Mouse (Mus musculus): ENCODE results near the gene Lifr. TPM values are rescaled to one million over a fixed set of nuclear protein-coding genes. Genes with fewer than 3 reads are reported as not detected.

Lifr gene
- polyA plus RNA-seq, 1 experiment from 2014 or later, result 35.2 TPM

DNA sequence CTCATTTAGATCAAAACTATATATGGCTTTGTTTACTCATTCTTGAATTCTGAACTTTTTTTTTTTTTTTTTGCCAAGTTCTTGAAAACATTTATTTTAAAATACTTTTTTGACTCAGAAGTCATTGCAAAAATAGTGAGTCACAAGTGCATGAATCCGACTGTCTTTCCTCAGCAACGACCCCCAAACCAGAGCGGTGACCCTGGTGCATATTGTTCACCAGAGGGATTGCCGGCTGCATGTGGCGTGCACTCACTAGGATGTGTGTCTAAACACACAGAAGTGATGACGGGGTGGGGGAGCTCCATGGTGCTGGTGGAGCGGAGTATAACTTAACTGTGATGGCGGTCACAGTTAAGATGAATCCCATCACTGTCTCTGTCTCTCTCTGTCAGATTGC is 83.4 kb downstream of the Lifr start:
- Histone ChIP-seq H3K4me2 (replicated peaks) (no peak overlapping the region), H3K36me3 (replicated peaks; ENCODE audit: control insufficient read depth, insufficient read depth) (peaks cover 26% of the 10 kb centered on the region), H3K9me3 (ENCODE audit: control insufficient read depth, low read length) (no peaks in the 10 kb centered on the region), H3K27ac (no peak overlapping the region), H3K4me1 (replicated peaks; ENCODE audit: control insufficient read depth, insufficient read depth, low read length) (no peaks in the 10 kb centered on the region), H3K27me3 (ENCODE audit: control insufficient read depth, insufficient read depth, low read length) (no peaks in the 10 kb centered on the region), H3K4me3 (replicated peaks; ENCODE audit: low read length) (no peak overlapping the region), H3K9ac (no peak overlapping the region)
- ATAC-seq (ENCODE audit: low FRiP score) (no peak), DNase-seq (ENCODE audit: low spot score) (no peak)
- WGBS, result 87% methylated on average over 8 of the region's 8 CpGs

DNA sequence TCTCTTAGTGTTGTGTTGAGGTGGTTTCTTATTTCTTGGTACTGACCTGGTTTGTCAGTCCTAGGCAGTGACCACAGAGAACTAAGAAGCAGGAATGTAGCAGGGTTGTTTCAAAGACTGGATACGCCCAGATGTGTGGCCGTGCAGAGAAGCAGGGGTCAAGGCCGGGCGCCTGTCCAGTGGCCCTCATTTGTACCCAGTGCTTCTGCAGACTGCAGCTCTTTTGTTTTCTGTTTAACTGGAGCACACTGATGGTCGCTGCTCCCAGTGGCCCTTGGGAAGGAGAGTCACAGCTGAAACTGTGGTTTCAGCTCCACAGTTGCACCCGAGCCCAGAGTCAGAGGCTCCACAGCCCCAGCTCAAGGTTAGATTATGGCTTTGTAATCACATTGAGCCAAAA is 90.2 kb downstream of the Lifr start:
- H3K4me2 ChIP-seq (replicated peaks), result no peak overlapping the region
- 50% methylated on average over 6 of the region's 6 CpGs for WGBS
- ATAC-seq (ENCODE audit: low FRiP score) (no peak), DNase-seq (ENCODE audit: low spot score) (no peak)
- H3K36me3 ChIP-seq (replicated peaks; ENCODE audit: control insufficient read depth, insufficient read depth), result peaks cover 27% of the 10 kb centered on the region
- no peak overlapping the region for H3K9ac ChIP-seq
- no peak overlapping the region for H3K27ac ChIP-seq
- no peaks in the 10 kb centered on the region for H3K9me3 ChIP-seq (ENCODE audit: control insufficient read depth, low read length)
- no peaks in the 10 kb centered on the region for H3K4me1 ChIP-seq (replicated peaks; ENCODE audit: control insufficient read depth, insufficient read depth, low read length)
- H3K4me3 ChIP-seq (replicated peaks; ENCODE audit: low read length), result no peak overlapping the region
- no peaks in the 10 kb centered on the region for H3K27me3 ChIP-seq (ENCODE audit: control insufficient read depth, insufficient read depth, low read length)

DNA sequence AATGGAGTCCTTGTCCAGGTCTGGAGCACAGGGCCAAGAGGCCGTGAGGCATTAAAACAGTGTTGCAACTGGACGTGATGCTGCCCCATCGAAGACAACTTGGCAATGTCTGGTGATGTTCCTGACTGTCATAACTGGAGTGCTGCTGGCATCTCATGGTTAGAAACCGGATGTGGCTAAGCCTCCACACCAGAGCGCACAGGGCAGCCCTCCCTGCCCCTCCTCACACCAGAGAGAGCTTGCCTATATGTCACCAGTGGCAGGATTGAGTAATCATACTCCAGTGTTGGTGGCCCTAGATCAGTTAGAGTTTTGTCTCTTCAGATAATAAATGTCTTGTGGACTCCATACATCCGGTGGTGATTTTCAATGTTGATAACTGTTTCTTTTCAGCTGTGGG is 97.3 kb downstream of the Lifr start:
- no peak overlapping the region for H3K9ac ChIP-seq
- peaks cover 46% of the 10 kb centered on the region for H3K36me3 ChIP-seq (replicated peaks; ENCODE audit: control insufficient read depth, insufficient read depth)
- H3K4me2 ChIP-seq (replicated peaks), result no peak overlapping the region
- DNase-seq (ENCODE audit: low spot score), result no peak
- no peak overlapping the region for H3K4me3 ChIP-seq (replicated peaks; ENCODE audit: low read length)
- 86% methylated on average over 6 of the region's 6 CpGs for WGBS
- H3K9me3 ChIP-seq (ENCODE audit: control insufficient read depth, low read length), result no peaks in the 10 kb centered on the region
- no peak for ATAC-seq (ENCODE audit: low FRiP score)
- no peak overlapping the region for H3K27ac ChIP-seq
- no peaks in the 10 kb centered on the region for H3K4me1 ChIP-seq (replicated peaks; ENCODE audit: control insufficient read depth, insufficient read depth, low read length)
- H3K27me3 ChIP-seq (ENCODE audit: control insufficient read depth, insufficient read depth, low read length), result no peaks in the 10 kb centered on the region

DNA sequence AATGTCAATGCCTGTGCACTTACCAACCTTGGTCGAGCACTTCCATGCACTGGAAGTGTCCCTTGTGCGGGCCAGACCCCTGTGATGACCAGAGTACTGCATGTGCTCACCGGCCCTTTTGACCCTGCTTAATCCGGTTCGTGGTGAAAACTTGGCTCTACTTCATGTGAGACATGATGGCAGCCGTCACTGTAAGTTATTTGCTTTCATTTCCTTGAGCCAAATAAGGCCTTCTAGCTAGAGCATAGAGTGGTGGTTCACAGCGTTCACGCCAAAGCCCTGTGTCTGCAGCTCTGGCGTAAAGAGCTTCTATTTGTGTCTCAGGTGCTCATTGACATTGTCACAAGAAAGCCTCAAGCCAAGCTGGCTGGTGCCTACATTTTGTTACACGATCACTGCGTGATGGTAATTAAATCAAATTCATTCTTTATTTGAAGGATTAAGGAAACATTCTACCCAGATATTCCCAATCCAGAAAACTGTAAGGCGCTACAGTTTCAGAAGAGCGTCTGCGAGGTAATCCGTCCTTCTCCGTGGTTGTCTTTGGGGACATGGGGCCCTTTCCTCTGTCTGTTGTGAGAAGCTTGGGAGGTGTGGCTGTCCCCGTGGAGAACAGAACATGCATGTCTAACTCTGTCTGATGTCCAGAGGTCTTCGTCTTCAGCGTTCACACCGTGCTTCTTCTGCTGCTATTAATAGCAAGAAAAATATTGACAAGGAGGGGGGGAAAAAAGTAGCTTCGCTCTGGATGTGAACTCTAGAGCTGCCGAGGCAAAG is 99.5 kb downstream of the Lifr start:
- no peak for ATAC-seq (ENCODE audit: low FRiP score)
- Histone ChIP-seq H3K27me3 (ENCODE audit: control insufficient read depth, insufficient read depth, low read length) (no peaks in the 10 kb centered on the region), H3K27ac (no peak overlapping the region), H3K4me1 (replicated peaks; ENCODE audit: control insufficient read depth, insufficient read depth, low read length) (peaks cover 13% of the 10 kb centered on the region), H3K9ac (no peak overlapping the region), H3K9me3 (ENCODE audit: control insufficient read depth, low read length) (no peaks in the 10 kb centered on the region), H3K36me3 (replicated peaks; ENCODE audit: control insufficient read depth, insufficient read depth) (peaks cover 41% of the 10 kb centered on the region), H3K4me3 (replicated peaks; ENCODE audit: low read length) (no peak overlapping the region), H3K4me2 (replicated peaks) (no peak overlapping the region)
- 91% methylated on average over 22 of the region's 22 CpGs for WGBS
- DNase-seq (ENCODE audit: low spot score), result no peak

DNA sequence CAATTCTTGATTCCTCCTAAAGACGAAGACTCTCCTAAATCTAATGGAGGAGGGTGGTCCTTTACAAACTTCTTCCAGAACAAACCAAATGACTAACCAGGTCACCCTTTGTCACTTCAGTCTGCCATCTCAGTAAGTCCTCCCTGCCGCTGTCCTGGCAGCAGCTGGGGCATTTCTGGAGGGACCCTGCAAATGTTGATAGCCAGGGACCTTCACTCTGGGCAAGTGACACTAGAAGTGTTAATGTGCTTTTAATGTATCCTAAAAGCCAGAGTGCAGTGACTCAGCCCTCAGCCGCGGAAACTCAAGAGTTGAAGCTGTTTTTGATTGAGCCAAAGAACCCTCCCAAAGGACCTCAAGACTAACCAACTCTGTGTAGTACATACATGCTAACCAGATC is 100.7 kb downstream of the Lifr start:
- Histone ChIP-seq H3K4me3 (replicated peaks; ENCODE audit: low read length) (no peak overlapping the region), H3K9ac (no peak overlapping the region), H3K27ac (no peak overlapping the region), H3K4me1 (replicated peaks; ENCODE audit: control insufficient read depth, insufficient read depth, low read length) (peaks cover 25% of the 10 kb centered on the region), H3K4me2 (replicated peaks) (no peak overlapping the region), H3K36me3 (replicated peaks; ENCODE audit: control insufficient read depth, insufficient read depth) (peaks cover 29% of the 10 kb centered on the region), H3K27me3 (ENCODE audit: control insufficient read depth, insufficient read depth, low read length) (no peaks in the 10 kb centered on the region), H3K9me3 (ENCODE audit: control insufficient read depth, low read length) (no peaks in the 10 kb centered on the region)
- 89% methylated on average over 4 of the region's 4 CpGs for WGBS
- no peak for ATAC-seq (ENCODE audit: low FRiP score)
- no peak for DNase-seq (ENCODE audit: low spot score)

DNA sequence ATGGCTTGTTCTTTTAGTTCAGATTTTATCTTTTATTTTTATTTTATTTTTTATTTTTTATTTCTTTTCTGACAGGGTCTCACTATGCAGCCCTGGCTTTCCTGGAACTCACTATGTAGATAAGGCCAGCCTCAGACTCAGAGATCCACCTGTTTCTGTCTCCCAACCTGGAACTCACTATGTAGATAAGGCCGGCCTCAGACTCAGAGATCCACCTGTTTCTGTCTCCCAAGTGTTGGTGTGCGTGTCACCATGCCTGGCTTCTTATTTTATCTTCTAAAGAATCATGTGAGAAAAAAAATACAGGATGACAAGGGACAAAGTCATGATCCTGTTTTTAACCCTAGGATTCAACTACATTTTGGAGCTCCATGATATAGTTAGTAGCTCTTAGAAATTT is 102.2 kb downstream of the Lifr start:
- Histone ChIP-seq H3K4me1 (replicated peaks; ENCODE audit: control insufficient read depth, insufficient read depth, low read length) (peaks cover 36% of the 10 kb centered on the region), H3K27ac (no peak overlapping the region), H3K27me3 (ENCODE audit: control insufficient read depth, insufficient read depth, low read length) (no peaks in the 10 kb centered on the region), H3K4me3 (replicated peaks; ENCODE audit: low read length) (no peak overlapping the region), H3K36me3 (replicated peaks; ENCODE audit: control insufficient read depth, insufficient read depth) (peaks cover 24% of the 10 kb centered on the region), H3K4me2 (replicated peaks) (no peak overlapping the region), H3K9ac (no peak overlapping the region), H3K9me3 (ENCODE audit: control insufficient read depth, low read length) (no peaks in the 10 kb centered on the region)
- 94% methylated on average over 2 of the region's 2 CpGs for WGBS
- no peak for DNase-seq (ENCODE audit: low spot score)
- no peak for ATAC-seq (ENCODE audit: low FRiP score)

DNA sequence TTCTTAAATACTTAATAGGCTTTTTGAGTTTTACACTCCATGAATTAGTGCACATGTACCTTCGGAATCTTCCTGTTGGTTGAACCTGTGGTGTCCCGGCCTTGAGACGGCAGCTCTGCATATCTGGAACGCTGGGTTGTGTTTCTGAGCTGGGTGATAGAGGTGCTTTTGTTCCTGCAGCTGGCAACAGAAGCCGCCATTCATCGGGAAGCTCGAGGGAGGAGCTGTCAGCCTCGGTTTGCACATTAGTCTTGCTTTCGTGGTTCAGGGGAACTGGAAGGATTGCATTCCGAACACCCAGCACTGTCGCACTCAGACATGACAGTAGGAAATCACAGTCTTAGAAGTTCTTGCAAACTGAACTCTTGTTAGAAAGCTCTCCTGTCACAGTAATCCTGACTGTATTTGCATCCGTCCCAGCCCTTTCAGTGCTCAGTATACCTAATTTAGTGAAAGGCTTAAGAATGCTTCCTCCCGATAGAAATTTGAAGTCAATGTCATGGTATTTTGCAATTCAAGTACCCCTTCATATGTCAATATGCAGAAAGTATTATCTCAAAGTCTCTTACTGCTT is 103.8 kb downstream of the Lifr start:
- Histone ChIP-seq H3K9ac (no peak overlapping the region), H3K4me2 (replicated peaks) (peak overlapping the region; percentile 15), H3K27me3 (ENCODE audit: control insufficient read depth, insufficient read depth, low read length) (no peaks in the 10 kb centered on the region), H3K4me3 (replicated peaks; ENCODE audit: low read length) (no peak overlapping the region), H3K27ac (peak overlapping the region; percentile 80), H3K9me3 (ENCODE audit: control insufficient read depth, low read length) (no peaks in the 10 kb centered on the region), H3K36me3 (replicated peaks; ENCODE audit: control insufficient read depth, insufficient read depth) (peaks cover 24% of the 10 kb centered on the region), H3K4me1 (replicated peaks; ENCODE audit: control insufficient read depth, insufficient read depth, low read length) (peaks cover 46% of the 10 kb centered on the region)
- ATAC-seq (ENCODE audit: low FRiP score) (peak; percentile 33), DNase-seq (ENCODE audit: low spot score) (peak; percentile 58)
- 9% methylated on average over 13 of the region's 13 CpGs for WGBS

DNA sequence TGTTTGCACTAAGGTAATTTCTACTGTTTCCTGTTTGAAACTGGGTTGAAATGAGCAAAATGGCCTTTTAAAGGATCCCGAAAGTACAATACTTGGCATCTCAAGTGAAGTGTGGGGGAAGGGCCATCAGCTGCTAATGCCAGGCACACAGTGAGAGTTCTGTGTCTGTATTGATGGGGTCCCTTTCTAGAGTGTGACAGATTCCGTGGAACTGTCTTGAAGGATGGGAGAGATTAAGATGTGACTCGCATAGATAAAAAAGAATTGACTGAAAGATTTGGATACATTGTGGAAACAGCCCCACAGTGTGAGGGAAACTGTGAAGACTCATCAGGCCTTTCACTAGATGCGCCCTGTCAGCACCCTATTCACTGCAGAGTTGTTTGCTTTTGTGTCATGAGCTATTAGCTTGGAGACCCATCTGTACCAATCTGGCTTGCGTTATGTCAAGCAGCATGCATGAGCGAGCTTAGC is 104.4 kb downstream of the Lifr start:
- 15% methylated on average over 6 of the region's 6 CpGs for WGBS
- Histone ChIP-seq H3K4me2 (replicated peaks) (no peak overlapping the region), H3K27me3 (ENCODE audit: control insufficient read depth, insufficient read depth, low read length) (no peaks in the 10 kb centered on the region), H3K27ac (peak overlapping the region; percentile 80), H3K4me1 (replicated peaks; ENCODE audit: control insufficient read depth, insufficient read depth, low read length) (peaks cover 52% of the 10 kb centered on the region), H3K4me3 (replicated peaks; ENCODE audit: low read length) (no peak overlapping the region), H3K9ac (no peak overlapping the region), H3K36me3 (replicated peaks; ENCODE audit: control insufficient read depth, insufficient read depth) (peaks cover 21% of the 10 kb centered on the region), H3K9me3 (ENCODE audit: control insufficient read depth, low read length) (no peaks in the 10 kb centered on the region)
- DNase-seq (ENCODE audit: low spot score), result peak; percentile 61
- peak; percentile 81 for ATAC-seq (ENCODE audit: low FRiP score)

DNA sequence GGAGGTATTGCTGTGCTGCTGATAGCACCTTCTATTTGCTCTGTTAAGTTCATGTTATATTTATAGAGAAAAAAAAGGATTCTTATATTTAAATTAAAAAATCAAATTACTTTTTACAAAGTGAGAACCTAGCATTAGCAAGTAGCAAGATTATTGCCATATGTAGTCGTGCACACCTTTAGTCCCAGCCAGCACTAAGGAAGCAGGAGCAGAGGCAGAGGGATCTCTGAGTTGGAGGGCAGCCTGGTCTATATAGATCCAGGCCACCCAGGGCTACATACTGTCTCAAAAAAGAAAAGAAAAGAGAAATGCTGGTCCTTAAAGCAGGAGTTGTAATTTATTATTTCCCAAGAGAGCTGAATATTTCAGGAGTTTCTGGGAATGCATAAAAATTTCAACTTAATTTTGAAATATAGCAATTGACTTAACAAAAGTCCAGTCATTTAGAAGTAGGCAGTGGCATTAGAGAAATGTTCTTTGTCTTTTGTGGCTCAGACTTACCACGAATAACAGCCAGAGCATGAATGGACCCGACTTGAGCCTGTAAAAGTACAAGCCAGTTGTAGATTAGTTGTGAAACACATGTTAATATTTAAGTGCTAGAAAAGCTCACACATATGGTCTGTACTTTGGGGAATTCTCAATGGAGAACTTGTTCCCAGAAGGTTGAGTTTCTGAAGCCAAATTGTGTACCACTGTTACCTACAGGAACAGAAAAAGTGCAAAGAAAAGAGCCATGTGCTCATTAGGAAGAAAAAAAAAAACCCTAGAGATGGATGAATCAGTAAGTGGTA is 107.4 kb downstream of the Lifr start:
- 54% methylated on average over 3 of the region's 3 CpGs for WGBS
- Histone ChIP-seq H3K4me2 (replicated peaks) (no peak overlapping the region), H3K36me3 (replicated peaks; ENCODE audit: control insufficient read depth, insufficient read depth) (no peaks in the 10 kb centered on the region), H3K4me1 (replicated peaks; ENCODE audit: control insufficient read depth, insufficient read depth, low read length) (peaks cover 61% of the 10 kb centered on the region), H3K4me3 (replicated peaks; ENCODE audit: low read length) (no peak overlapping the region), H3K9ac (no peak overlapping the region), H3K27ac (peak overlapping the region; percentile 70), H3K27me3 (ENCODE audit: control insufficient read depth, insufficient read depth, low read length) (no peaks in the 10 kb centered on the region), H3K9me3 (ENCODE audit: control insufficient read depth, low read length) (no peaks in the 10 kb centered on the region)
- DNase-seq (ENCODE audit: low spot score) (no peak), ATAC-seq (ENCODE audit: low FRiP score) (no peak)
